Mouse (Mus musculus) liver, adult 2 months (tissue): ENCODE measurements around the gene Grik5. TPM values are rescaled to one million over a fixed set of nuclear protein-coding genes. Genes with fewer than 3 reads are reported as not detected.

Source experiments
- DNase-seq: peaks from one replicate; pipeline ENCODE4 v3.0.0-alpha.2; 2011; ENCODE audit warnings: low read depth, low spot score; ENCODE audit errors: extremely low read depth
- H3K27ac ChIP-seq: fragments of 200-500 bp; replicated peaks from 2 replicates; pipeline ENCODE4 v1.5.1; 2012; ENCODE audit warnings: low read depth, mild to moderate bottlenecking, control low read depth, inconsistent platforms, low read length; ENCODE audit not compliant: insufficient read depth
- H3K27me3 ChIP-seq: fragments of 200-500 bp; 2 replicates; pipeline ENCODE4 v1.6.1; 2012; ENCODE audit warnings: mild to moderate bottlenecking, moderate library complexity, low read length, inconsistent platforms; ENCODE audit not compliant: control insufficient read depth, insufficient read depth
- H3K36me3 ChIP-seq: fragments of 200-500 bp; 2 replicates; pipeline ENCODE4 v1.6.1; 2012; ENCODE audit warnings: low read length, inconsistent platforms; ENCODE audit not compliant: control insufficient read depth, insufficient read depth
- H3K4me1 ChIP-seq: fragments of 200-500 bp; 2 replicates; pipeline ENCODE4 v1.6.1; 2011; ENCODE audit warnings: low read length; ENCODE audit not compliant: control insufficient read depth, insufficient read depth
- H3K4me3 ChIP-seq: fragments of 200-500 bp; 2 replicates; pipeline ENCODE4 v1.5.1; 2011; ENCODE audit warnings: low read depth, mild to moderate bottlenecking, control low read depth, low read length, moderate library complexity; ENCODE audit not compliant: insufficient read depth
- H3K79me2 ChIP-seq: fragments of 200-500 bp; 2 replicates; pipeline ENCODE4 v1.6.1; 2012; ENCODE audit warnings: inconsistent platforms, mild to moderate bottlenecking, low read length, moderate library complexity; ENCODE audit not compliant: control insufficient read depth, insufficient read depth
- H3K9ac ChIP-seq: fragments of 200-500 bp; 2 replicates; pipeline ENCODE4 v1.6.1; 2012; ENCODE audit warnings: low read depth, mild to moderate bottlenecking, control low read depth, inconsistent platforms, low read length
- CTCF ChIP-seq: fragments of 200-500 bp; IDR thresholded peaks from 2 replicates; pipeline ENCODE4 v1.5.1; 2011; ENCODE audit warnings: low read depth, low read length, control low read depth
- POLR2A ChIP-seq: fragments of 200-500 bp; IDR thresholded peaks from 2 replicates; pipeline ENCODE4 v1.6.1; 2011; ENCODE audit warnings: low read length, control low read depth; ENCODE audit not compliant: insufficient read depth; ENCODE audit errors: extremely low read depth
- WGBS: fragments of 180-500 bp; shearing (Covaris S2); methylation state at CpG from one replicate; pipeline ENCODE4 v1.1.7; 2018; 5-methylcytosine and 5-hydroxymethylcytosine counted together
- polyA plus RNA-seq: library from polyadenylated mRNA; depleted of rRNA; stranded (reverse); fragments of >200 nt; gene quantifications from 2 replicates; pipeline ENCODE4 v1.2.3, GENCODE M21; 2012
- total RNA-seq: library from RNA; depleted of rRNA; stranded (reverse); fragments of >200 nt; gene quantifications from 2 replicates; pipeline ENCODE4 v1.2.3, GENCODE M21; 2014

Grik5 gene
- total and polyA plus RNA-seq, 2 experiments, result 2.4 to 14.0 TPM

DNA sequence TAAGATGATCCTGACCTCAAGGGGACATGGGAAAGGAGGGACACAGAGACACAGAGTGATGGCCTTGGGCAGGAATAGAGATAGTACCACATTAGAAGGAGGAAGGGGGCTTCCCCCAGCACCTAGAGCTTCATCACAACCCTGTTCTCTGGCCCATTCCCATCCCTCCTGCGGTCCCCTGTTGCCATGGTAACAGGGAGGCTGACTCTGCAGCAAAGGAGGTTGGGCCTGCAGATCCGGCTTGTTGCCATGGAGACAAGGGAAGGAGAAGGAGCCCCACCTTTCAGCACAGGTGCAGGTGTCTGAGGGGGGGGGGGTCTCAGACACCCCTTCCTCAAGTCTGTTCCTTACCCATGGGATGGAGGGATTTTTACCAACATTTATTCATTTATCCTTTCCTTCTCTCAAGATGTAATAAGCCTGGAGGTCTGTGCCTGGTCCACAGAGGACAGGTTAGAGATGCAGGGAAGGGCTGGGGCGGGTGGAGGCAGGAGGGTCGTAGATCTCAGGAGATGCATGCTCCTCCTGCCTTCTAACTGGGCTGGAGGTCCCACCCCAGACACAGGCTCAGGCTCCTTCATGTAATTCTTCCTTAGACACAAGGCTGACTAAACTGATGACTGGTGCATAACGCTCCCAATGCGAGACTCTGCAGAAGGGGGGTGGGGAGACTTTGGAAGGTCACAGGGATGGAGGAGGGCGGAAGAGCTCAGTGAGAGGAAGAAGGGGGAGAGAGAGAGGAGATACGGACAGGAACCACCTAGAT lies 64.4 kb downstream of the Grik5 start:
- Histone ChIP-seq H3K27ac (no peak overlapping the region), H3K4me1 (no peaks in the 10 kb centered on the region), H3K27me3 (peaks cover 5% of the 10 kb centered on the region; the same call in 1 of the 2 replicates), H3K9ac (no peak overlapping the region), H3K79me2 (no peaks in the 10 kb centered on the region), H3K4me3 (no peak overlapping the region), H3K36me3 (no peaks in the 10 kb centered on the region)
- TF ChIP-seq POLR2A (no peak), CTCF (no peak)
- DNase-seq, result no peak
- WGBS, result 30% methylated on average over 8 of the region's 8 CpGs

DNA sequence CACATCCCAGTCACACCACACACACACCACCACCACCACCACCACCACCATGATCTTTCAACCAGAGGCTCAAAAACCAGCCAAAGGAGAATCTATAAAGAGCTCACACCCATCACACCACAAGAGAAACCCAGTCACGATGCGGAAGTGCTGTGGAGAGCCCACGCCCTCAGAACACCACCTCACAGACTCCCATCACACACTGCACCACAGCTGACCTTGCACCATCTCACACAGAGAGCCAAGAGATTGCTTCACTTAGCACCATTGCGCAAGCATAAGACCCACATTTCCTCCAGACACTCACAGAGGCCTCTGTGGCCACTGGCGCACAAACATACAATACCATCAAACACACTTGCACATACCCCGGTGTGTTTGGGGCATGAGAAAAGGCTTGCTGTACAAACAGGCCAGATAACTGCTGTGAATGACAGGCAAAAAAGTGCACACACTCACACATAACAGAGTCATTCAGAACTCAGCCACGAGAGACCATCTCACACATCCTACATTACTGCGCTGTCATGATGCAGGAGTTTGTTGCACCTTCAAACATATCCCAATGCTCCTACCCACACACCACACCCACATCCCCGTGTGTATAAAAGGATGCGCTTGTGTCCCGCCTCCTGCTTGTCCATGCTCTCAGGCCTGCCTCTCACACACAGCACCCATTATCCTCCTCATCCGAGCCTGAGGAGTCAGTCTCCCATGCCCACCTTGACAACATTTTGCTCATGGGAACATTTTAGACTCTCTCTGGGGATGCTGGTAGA lies 65.4 kb downstream of the Grik5 start:
- Histone ChIP-seq H3K4me1 (no peaks in the 10 kb centered on the region), H3K4me3 (no peak overlapping the region), H3K27ac (no peak overlapping the region), H3K27me3 (peaks cover 5% of the 10 kb centered on the region; the same call in 1 of the 2 replicates), H3K36me3 (no peaks in the 10 kb centered on the region), H3K79me2 (no peaks in the 10 kb centered on the region), H3K9ac (no peak overlapping the region)
- WGBS, result 65% methylated on average over 12 of the region's 12 CpGs
- TF ChIP-seq CTCF, result no peak
- TF ChIP-seq POLR2A, result no peak
- DNase-seq, result peak; percentile 47

DNA sequence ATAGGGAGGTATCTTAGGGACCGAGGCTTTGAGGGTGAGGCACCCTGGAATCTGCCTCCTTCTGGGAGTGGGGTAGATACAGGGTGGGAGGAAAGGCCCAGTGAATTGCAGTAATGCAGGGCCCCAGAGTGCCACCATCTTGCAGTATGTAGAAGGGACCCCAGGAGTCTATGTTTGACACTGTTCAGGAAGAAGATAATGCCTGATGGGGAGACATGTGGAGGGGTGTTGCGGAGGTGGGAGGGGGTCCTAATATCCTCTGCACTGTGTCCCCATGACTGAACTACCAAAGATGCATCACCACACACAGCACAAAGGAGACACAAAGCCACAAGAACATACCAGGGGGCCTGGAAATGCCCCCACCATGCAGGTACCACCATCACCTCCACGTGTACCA lies 66.0 kb downstream of the Grik5 start:
- Histone ChIP-seq H3K36me3 (no peaks in the 10 kb centered on the region), H3K9ac (no peak overlapping the region), H3K27me3 (peaks cover 5% of the 10 kb centered on the region; the same call in 1 of the 2 replicates), H3K27ac (no peak overlapping the region), H3K79me2 (no peaks in the 10 kb centered on the region), H3K4me3 (no peak overlapping the region), H3K4me1 (no peaks in the 10 kb centered on the region)
- no peak for TF ChIP-seq POLR2A
- no peak for TF ChIP-seq CTCF
- no peak for DNase-seq
- 73% methylated on average over 3 of the region's 3 CpGs for WGBS

DNA sequence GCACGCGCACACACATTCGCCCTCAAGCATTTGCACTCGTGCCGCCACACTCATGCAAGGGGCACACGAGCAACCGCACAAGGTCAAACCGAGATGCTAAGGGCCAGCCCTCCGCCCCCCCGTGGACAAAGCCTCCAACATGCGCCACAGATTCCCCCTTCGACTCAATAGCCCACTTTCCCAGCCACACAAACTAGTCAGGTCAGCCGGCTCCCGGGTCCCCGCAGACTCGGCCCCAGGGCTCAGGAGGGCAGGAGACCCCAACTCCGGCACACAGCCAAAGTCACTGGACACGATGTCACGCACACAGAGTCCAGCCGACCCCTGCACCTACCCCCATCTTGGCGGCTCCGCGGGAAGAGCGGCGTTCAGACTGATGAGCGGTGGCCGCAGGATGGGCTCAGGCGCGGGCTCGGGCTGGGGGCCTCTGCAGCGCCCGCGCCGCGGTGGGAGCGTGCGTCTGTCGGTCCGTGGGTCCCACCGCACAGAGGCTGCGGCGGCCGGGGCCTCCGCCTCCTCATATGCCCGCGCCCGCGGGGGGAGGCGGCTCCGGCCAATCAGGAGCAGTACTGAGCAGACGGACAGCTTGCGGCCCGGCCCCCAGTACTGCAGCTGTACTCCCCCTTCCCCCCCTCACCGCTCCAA lies 66.6 kb downstream of the Grik5 start, which contains the start of gene Atp1a3:
Gene Atp1a3, minus strand, starts transcription at position 538 of the 645 bp plus-strand sequence.
- Histone ChIP-seq H3K27me3 (peaks cover 2% of the 10 kb centered on the region; the same call in 1 of the 2 replicates), H3K36me3 (no peaks in the 10 kb centered on the region), H3K79me2 (no peaks in the 10 kb centered on the region), H3K4me1 (no peaks in the 10 kb centered on the region), H3K9ac (no peak within 1 kb of the TSS), H3K27ac (no peak within 1 kb of the TSS), H3K4me3 (no peak within 1 kb of the TSS)
- WGBS, result 5% methylated on average over 53 of the region's 54 CpGs
- no peak for DNase-seq
- TF ChIP-seq POLR2A (no peak), CTCF (no peak)

DNA sequence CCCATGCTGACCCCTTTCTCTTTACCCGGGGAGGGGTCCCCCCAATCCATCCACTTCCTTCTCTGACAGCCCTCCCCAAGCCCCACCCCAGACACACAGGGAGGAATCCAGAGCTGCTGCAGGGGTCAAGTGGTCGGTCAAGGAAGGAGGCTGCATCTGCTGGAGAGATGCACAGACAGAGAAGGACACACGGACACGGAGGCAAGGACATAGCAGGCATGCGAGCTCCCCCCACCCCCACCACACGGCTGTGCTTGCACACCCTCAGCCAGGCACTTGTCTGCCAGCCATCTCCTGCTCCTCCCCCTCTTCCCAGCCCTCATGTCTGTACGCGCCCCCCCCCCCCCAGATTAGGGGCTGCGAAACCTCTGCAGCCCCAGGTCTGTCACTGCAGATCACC lies 67.3 kb downstream of the Grik5 start:
- Histone ChIP-seq H3K79me2 (no peaks in the 10 kb centered on the region), H3K4me3 (no peak overlapping the region), H3K36me3 (no peaks in the 10 kb centered on the region), H3K27ac (no peak overlapping the region), H3K4me1 (no peaks in the 10 kb centered on the region), H3K9ac (no peak overlapping the region), H3K27me3 (peaks cover 2% of the 10 kb centered on the region; the same call in 1 of the 2 replicates)
- TF ChIP-seq CTCF, result no peak
- no peak for TF ChIP-seq POLR2A
- 39% methylated on average over 9 of the region's 9 CpGs for WGBS
- no peak for DNase-seq
